Mouse (Mus musculus) G1E-ER4 (cell line): ENCODE measurements around the gene Celf2. TPM values are rescaled to one million over a fixed set of nuclear protein-coding genes. Genes with fewer than 3 reads are reported as not detected.

ENCODE experiments used
- GATA1 ChIP-seq: IDR thresholded peaks from one replicate; pipeline ENCODE4 v1.8.0; 2012; ENCODE audit warnings: low read length, inconsistent platforms
- polyA plus RNA-seq: library from polyadenylated mRNA; stranded (reverse); fragments of >175 nt; gene quantifications from 2 replicates; pipeline ENCODE4 v1.2.3, GENCODE M21; 2012

Gene Celf2
- polyA plus RNA-seq, 1 experiment: 0.32 TPM

- TF ChIP-seq GATA1: no peak
Observed at GRCm38 (mm10) chr2:7089069-7089834, 420.1 kb downstream of the Celf2 start.

GRCm38 (mm10) chr2:7088536-7088935 is 420.8 kb downstream of the Celf2 start:
- no peak for TF ChIP-seq GATA1

- TF ChIP-seq GATA1: no peak
Observed at GRCm38 (mm10) chr2:7087480-7087879, 421.9 kb downstream of the Celf2 start.

GRCm38 (mm10) chr2:7083489-7084090 is 425.8 kb downstream of the Celf2 start:
- TF ChIP-seq GATA1: no peak

GRCm38 (mm10) chr2:7082376-7083025 is 426.9 kb downstream of the Celf2 start:
- no peak for TF ChIP-seq GATA1

GRCm38 (mm10) chr2:7080794-7081783 is 428.3 kb downstream of the Celf2 start:
- TF ChIP-seq GATA1: no peak

- no peak for TF ChIP-seq GATA1
Observed at GRCm38 (mm10) chr2:7080086-7080485, 429.3 kb downstream of the Celf2 start.

GRCm38 (mm10) chr2:7079390-7079789 is 430.0 kb downstream of the Celf2 start:
- TF ChIP-seq GATA1: no peak

GRCm38 (mm10) chr2:7073730-7074129 is 435.6 kb downstream of the Celf2 start:
- no peak for TF ChIP-seq GATA1

GRCm38 (mm10) chr2:7072344-7073265 is 436.8 kb downstream of the Celf2 start:
- no peak for TF ChIP-seq GATA1

GRCm38 (mm10) chr2:7069458-7069857 is 439.9 kb downstream of the Celf2 start:
- TF ChIP-seq GATA1: no peak

- no peak for TF ChIP-seq GATA1
Observed at GRCm38 (mm10) chr2:7068281-7068680, 441.1 kb downstream of the Celf2 start.

GRCm38 (mm10) chr2:7063574-7064192 is 445.7 kb downstream of the Celf2 start:
- TF ChIP-seq GATA1: no peak
